Mouse (Mus musculus): ENCODE data around the gene Lingo3. TPM values are rescaled to one million over a fixed set of nuclear protein-coding genes. Genes with fewer than 3 reads are reported as not detected.
"Not testable (repeated sequence)": the region's sequence is repeated elsewhere in the genome, so short reads cannot be mapped to it uniquely, and the experiment has no call there.

The Lingo3 gene
- polyA plus RNA-seq, 1 experiment from 2014 or later: 16.9 TPM

GRCm38 (mm10) chr10:80838346-80838912, 5.4 kb downstream of the Lingo3 start:
- Histone ChIP-seq H3K4me2 (ENCODE audit: low read length) (no peak overlapping the region), H3K9ac (ENCODE audit: low read depth, low read length) (no peak overlapping the region), H3K4me3 (ENCODE audit: low read depth, low read length) (no peak overlapping the region), H3K27ac (ENCODE audit: low read length) (no peak overlapping the region), H3K4me1 (ENCODE audit: control insufficient read depth, insufficient read depth, low read length) (no peaks in the 10 kb centered on the region; the same call in 1 of the 2 replicates), H3K27me3 (ENCODE audit: control insufficient read depth, insufficient read depth, low read depth, low read length) (peaks cover 31% of the 10 kb centered on the region), H3K36me3 (ENCODE audit: control insufficient read depth, insufficient read depth, low read length) (peaks cover 11% of the 10 kb centered on the region), H3K9me3 (replicated peaks; ENCODE audit: control insufficient read depth, low read length, poor library complexity, severe bottlenecking) (no peaks in the 10 kb centered on the region)
- WGBS: 53% methylated on average over 2 of the region's 2 CpGs
- no peak for ATAC-seq

DNA sequence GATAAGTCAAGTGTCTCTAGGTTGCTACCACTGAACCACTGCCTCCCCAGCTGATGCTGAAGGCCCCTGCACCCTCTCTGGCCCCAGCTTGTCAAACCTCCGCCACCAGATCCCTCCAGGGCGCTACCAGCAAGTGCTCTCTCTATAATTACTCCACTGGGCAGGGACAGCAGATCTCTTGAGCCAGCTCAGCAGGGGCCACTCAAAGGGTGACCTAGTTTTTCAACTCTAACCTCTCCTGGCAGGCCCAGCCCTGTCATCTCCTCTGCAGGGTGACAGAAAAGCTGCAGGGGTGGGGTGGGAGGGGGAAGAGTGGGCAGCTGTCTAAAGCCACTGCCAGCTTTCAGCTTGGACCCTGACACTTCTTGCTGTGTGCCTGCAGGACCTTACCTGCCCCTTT, 6.0 kb downstream of the Lingo3 start:
- Histone ChIP-seq H3K36me3 (ENCODE audit: control insufficient read depth, insufficient read depth, low read length) (peaks cover 11% of the 10 kb centered on the region), H3K27me3 (ENCODE audit: control insufficient read depth, insufficient read depth, low read depth, low read length) (peaks cover 27% of the 10 kb centered on the region), H3K4me2 (ENCODE audit: low read length) (no peak overlapping the region), H3K4me3 (ENCODE audit: low read depth, low read length) (no peak overlapping the region), H3K27ac (ENCODE audit: low read length) (no peak overlapping the region), H3K9ac (ENCODE audit: low read depth, low read length) (no peak overlapping the region), H3K9me3 (replicated peaks; ENCODE audit: control insufficient read depth, low read length, poor library complexity, severe bottlenecking) (no peaks in the 10 kb centered on the region), H3K4me1 (ENCODE audit: control insufficient read depth, insufficient read depth, low read length) (no peaks in the 10 kb centered on the region)
- no peak for ATAC-seq
- WGBS: 10% methylated on average over 2 of the region's 2 CpGs

- WGBS: 44% methylated on average over 7 of the region's 7 CpGs
- Histone ChIP-seq H3K27me3 (ENCODE audit: control insufficient read depth, insufficient read depth, low read depth, low read length) (peaks cover 22% of the 10 kb centered on the region), H3K4me1 (ENCODE audit: control insufficient read depth, insufficient read depth, low read length) (no peaks in the 10 kb centered on the region), H3K36me3 (ENCODE audit: control insufficient read depth, insufficient read depth, low read length) (peaks cover 11% of the 10 kb centered on the region), H3K4me2 (ENCODE audit: low read length) (no peak overlapping the region), H3K27ac (ENCODE audit: low read length) (no peak overlapping the region), H3K9me3 (replicated peaks; ENCODE audit: control insufficient read depth, low read length, poor library complexity, severe bottlenecking) (no peaks in the 10 kb centered on the region), H3K9ac (ENCODE audit: low read depth, low read length) (no peak overlapping the region), H3K4me3 (ENCODE audit: low read depth, low read length) (no peak overlapping the region)
- no peak for ATAC-seq
Measured at GRCm38 (mm10) chr10:80836949-80837379, 6.9 kb downstream of the Lingo3 start.

DNA sequence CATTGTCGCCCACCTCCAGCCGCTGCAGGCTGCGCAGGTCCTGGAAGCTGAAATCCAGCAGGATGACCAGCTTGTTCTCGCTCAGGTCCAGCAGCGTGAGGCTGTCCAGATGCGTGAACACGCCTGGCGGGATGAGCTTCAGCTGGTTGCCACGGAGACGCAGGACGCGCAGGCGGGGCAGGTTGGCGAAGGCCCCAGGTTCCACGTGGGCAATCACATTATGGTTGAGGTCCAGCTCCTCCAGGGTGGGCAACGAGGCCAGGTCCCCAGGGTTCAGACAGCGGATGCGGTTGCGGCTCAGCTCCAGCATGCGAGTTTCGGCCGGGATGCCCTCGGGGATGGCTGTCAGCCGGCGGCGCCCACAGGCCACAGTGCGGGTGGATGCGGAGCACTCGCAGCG, 8.2 kb downstream of the Lingo3 start:
- 55% methylated on average over 30 of the region's 30 CpGs for WGBS
- no peaks in the 10 kb centered on the region for H3K4me1 ChIP-seq (ENCODE audit: control insufficient read depth, insufficient read depth, low read length)
- no peak overlapping the region for H3K4me3 ChIP-seq (ENCODE audit: low read depth, low read length)
- H3K9ac ChIP-seq (ENCODE audit: low read depth, low read length): no peak overlapping the region
- H3K4me2 ChIP-seq (ENCODE audit: low read length): peak overlapping the region; percentile 18; the same call in 1 of the 2 replicates
- H3K36me3 ChIP-seq (ENCODE audit: control insufficient read depth, insufficient read depth, low read length): peaks cover 11% of the 10 kb centered on the region
- no peak overlapping the region for H3K27ac ChIP-seq (ENCODE audit: low read length)
- peaks cover 22% of the 10 kb centered on the region for H3K27me3 ChIP-seq (ENCODE audit: control insufficient read depth, insufficient read depth, low read depth, low read length)
- ATAC-seq: no peak
- H3K9me3 ChIP-seq (replicated peaks; ENCODE audit: control insufficient read depth, low read length, poor library complexity, severe bottlenecking): no peaks in the 10 kb centered on the region

GRCm38 (mm10) chr10:80832818-80833217, 11.0 kb downstream of the Lingo3 start:
- H3K36me3 ChIP-seq (ENCODE audit: control insufficient read depth, insufficient read depth, low read length): peaks cover 21% of the 10 kb centered on the region
- H3K9me3 ChIP-seq (replicated peaks; ENCODE audit: control insufficient read depth, low read length, poor library complexity, severe bottlenecking): no peaks in the 10 kb centered on the region
- no peak overlapping the region for H3K4me3 ChIP-seq (ENCODE audit: low read depth, low read length)
- no peak overlapping the region for H3K4me2 ChIP-seq (ENCODE audit: low read length)
- ATAC-seq: no peak
- 33% methylated on average over 7 of the region's 7 CpGs for WGBS
- no peak overlapping the region for H3K27ac ChIP-seq (ENCODE audit: low read length)
- peaks cover 15% of the 10 kb centered on the region for H3K4me1 ChIP-seq (ENCODE audit: control insufficient read depth, insufficient read depth, low read length)
- no peak overlapping the region for H3K9ac ChIP-seq (ENCODE audit: low read depth, low read length)
- peaks cover 22% of the 10 kb centered on the region for H3K27me3 ChIP-seq (ENCODE audit: control insufficient read depth, insufficient read depth, low read depth, low read length)

GRCm38 (mm10) chr10:80831136-80831535, 12.7 kb downstream of the Lingo3 start:
- 7% methylated on average over 9 of the region's 9 CpGs for WGBS
- Histone ChIP-seq H3K27me3 (ENCODE audit: control insufficient read depth, insufficient read depth, low read depth, low read length) (peaks cover 20% of the 10 kb centered on the region), H3K36me3 (ENCODE audit: control insufficient read depth, insufficient read depth, low read length) (peaks cover 21% of the 10 kb centered on the region), H3K4me1 (ENCODE audit: control insufficient read depth, insufficient read depth, low read length) (peaks cover 20% of the 10 kb centered on the region), H3K27ac (ENCODE audit: low read length) (no peak overlapping the region), H3K9ac (ENCODE audit: low read depth, low read length) (no peak overlapping the region), H3K4me2 (ENCODE audit: low read length) (no peak overlapping the region), H3K4me3 (ENCODE audit: low read depth, low read length) (no peak overlapping the region), H3K9me3 (replicated peaks; ENCODE audit: control insufficient read depth, low read length, poor library complexity, severe bottlenecking) (no peaks in the 10 kb centered on the region)
- no peak for ATAC-seq

GRCm38 (mm10) chr10:80829359-80830278, 14.2 kb downstream of the Lingo3 start:
- Histone ChIP-seq H3K9me3 (replicated peaks; ENCODE audit: control insufficient read depth, low read length, poor library complexity, severe bottlenecking) (no peaks in the 10 kb centered on the region), H3K27ac (ENCODE audit: low read length) (no peak overlapping the region), H3K4me3 (ENCODE audit: low read depth, low read length) (no peak overlapping the region), H3K9ac (ENCODE audit: low read depth, low read length) (no peak overlapping the region), H3K36me3 (ENCODE audit: control insufficient read depth, insufficient read depth, low read length) (peaks cover 14% of the 10 kb centered on the region), H3K4me2 (ENCODE audit: low read length) (no peak overlapping the region), H3K27me3 (ENCODE audit: control insufficient read depth, insufficient read depth, low read depth, low read length) (peaks cover 7% of the 10 kb centered on the region), H3K4me1 (ENCODE audit: control insufficient read depth, insufficient read depth, low read length) (peaks cover 20% of the 10 kb centered on the region)
- ATAC-seq: no peak
- 71% methylated on average over 1 of the region's 1 CpGs for WGBS

DNA sequence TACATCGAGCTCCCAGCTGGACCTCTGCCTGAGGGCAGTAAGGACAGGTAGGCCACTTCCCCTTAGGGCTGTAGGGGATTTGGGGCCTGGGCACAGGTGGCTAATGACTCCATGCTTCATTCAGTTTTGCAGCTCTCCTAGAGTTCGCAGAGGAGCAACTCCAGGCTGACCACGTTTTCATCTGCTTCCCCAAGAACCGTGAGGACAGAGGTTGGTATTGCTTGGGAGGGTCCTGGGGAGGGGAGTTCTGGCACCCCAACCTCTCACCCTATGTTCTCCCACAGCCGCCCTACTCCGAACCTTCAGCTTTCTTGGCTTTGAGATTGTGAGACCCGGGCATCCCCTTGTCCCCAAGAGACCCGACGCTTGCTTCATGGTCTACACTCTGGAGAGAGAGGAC, 15.3 kb downstream of the Lingo3 start:
- WGBS: 89% methylated on average over 9 of the region's 9 CpGs
- not testable (repeated sequence) for ATAC-seq; H3K27me3 ChIP-seq (ENCODE audit: control insufficient read depth, insufficient read depth, low read depth, low read length); H3K27ac ChIP-seq (ENCODE audit: low read length); H3K9me3 ChIP-seq (replicated peaks; ENCODE audit: control insufficient read depth, low read length, poor library complexity, severe bottlenecking); H3K36me3 ChIP-seq (ENCODE audit: control insufficient read depth, insufficient read depth, low read length); H3K4me3 ChIP-seq (ENCODE audit: low read depth, low read length); H3K9ac ChIP-seq (ENCODE audit: low read depth, low read length)
- Histone ChIP-seq H3K4me1 (ENCODE audit: control insufficient read depth, insufficient read depth, low read length) (peaks cover 20% of the 10 kb centered on the region), H3K4me2 (ENCODE audit: low read length) (peak overlapping the region; percentile 91)

- no peak for ATAC-seq
- peak overlapping the region; percentile 91 for H3K4me2 ChIP-seq (ENCODE audit: low read length)
- no peaks in the 10 kb centered on the region for H3K27me3 ChIP-seq (ENCODE audit: control insufficient read depth, insufficient read depth, low read depth, low read length)
- H3K4me1 ChIP-seq (ENCODE audit: control insufficient read depth, insufficient read depth, low read length): peaks cover 20% of the 10 kb centered on the region
- H3K9ac ChIP-seq (ENCODE audit: low read depth, low read length): peak overlapping the region; percentile 92
- WGBS: 89% methylated on average over 10 of the region's 10 CpGs
- peaks cover 10% of the 10 kb centered on the region for H3K36me3 ChIP-seq (ENCODE audit: control insufficient read depth, insufficient read depth, low read length)
- no peaks in the 10 kb centered on the region for H3K9me3 ChIP-seq (replicated peaks; ENCODE audit: control insufficient read depth, low read length, poor library complexity, severe bottlenecking)
- no peak overlapping the region for H3K27ac ChIP-seq (ENCODE audit: low read length)
- peak overlapping the region; percentile 85 for H3K4me3 ChIP-seq (ENCODE audit: low read depth, low read length)
Measured at GRCm38 (mm10) chr10:80827870-80828420, 15.9 kb downstream of the Lingo3 start.

All from midbrain, embryonic 16.5 days (tissue).